Mouse (Mus musculus) urinary bladder, adult 2 months (tissue): ENCODE data around the gene Fam198b. TPM values are rescaled to one million over a fixed set of nuclear protein-coding genes. Genes with fewer than 3 reads are reported as not detected.

Experiments
- DNase-seq: peaks from one replicate; pipeline ENCODE4 v3.0.0; 2022; ENCODE audit warnings: low spot score
- polyA plus RNA-seq: library from polyadenylated mRNA; depleted of rRNA; stranded (reverse); fragments of >200 nt; gene quantifications from 2 replicates; pipeline ENCODE4 v1.2.3, GENCODE M21; 2012

Fam198b gene
- polyA plus RNA-seq, 1 experiment, result 13.7 TPM

DNA sequence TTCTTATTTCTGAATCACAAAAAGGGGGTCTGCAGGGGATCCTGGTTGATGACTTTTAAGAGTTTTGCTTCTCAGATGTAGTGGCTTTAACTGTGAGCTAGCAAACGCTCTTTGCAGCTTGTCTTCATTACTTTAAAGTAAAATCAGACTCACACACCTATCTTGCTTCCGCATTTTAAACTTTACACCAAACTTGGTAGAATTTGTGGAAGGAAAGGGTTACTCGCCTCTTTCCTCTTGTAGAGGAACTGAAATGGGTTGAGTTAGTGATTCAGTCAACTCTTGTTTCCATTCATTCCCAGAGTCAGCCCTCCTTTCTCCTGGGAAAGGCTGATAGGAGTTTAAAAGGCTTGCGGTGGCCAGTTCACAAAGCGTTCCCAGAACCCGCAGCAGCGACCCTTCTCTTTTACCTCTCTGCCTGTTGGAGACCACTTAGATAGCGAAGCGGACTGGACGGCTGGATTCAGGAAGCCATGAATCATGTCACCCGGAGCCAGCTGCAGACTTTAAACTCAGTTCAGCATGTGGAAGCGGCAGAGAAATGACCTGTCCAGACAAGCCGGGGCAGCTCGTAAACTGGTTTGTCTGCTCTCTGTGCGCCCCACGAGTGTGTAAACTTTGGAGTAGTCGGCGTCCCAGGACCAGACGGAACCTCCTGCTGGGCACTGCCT lies 1.5 kb downstream of the Fam198b start:
- DNase-seq, result peak; percentile 70

DNA sequence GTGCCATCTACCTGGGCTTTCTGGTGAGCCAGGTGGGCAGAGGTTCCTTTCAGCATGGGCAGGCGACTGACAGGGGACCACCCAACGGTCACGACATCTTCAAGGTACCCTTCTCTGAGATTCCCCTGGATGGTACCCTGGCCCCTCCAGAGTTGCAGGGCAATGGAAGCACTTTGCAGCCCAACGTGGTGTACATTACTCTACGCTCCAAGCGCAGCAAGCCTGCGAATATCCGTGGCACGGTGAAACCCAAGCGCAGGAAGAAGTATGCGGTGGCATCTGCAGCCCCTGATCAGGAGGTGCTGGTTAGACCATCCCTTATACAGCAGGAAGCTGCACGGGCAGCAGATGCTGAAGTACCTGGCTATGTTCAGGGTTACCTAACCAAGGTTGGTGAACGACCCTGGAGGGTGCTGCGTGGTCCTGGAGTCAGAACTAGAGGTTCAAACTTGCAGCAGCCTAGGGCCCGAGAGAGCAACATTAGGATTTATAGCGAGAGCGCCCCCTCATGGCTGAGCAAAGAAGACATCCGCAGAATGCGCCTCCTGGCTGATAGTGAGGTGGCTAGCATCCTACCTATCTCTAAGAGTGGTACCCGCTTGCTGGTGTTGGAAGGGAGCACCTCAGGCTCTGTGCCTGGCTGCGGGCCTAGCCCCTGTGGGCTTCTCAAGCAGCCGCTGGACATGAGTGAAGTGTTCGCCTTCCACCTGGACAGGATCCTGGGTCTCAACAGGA lies 2.2 kb downstream of the Fam198b start:
- DNase-seq, result no peak

DNA sequence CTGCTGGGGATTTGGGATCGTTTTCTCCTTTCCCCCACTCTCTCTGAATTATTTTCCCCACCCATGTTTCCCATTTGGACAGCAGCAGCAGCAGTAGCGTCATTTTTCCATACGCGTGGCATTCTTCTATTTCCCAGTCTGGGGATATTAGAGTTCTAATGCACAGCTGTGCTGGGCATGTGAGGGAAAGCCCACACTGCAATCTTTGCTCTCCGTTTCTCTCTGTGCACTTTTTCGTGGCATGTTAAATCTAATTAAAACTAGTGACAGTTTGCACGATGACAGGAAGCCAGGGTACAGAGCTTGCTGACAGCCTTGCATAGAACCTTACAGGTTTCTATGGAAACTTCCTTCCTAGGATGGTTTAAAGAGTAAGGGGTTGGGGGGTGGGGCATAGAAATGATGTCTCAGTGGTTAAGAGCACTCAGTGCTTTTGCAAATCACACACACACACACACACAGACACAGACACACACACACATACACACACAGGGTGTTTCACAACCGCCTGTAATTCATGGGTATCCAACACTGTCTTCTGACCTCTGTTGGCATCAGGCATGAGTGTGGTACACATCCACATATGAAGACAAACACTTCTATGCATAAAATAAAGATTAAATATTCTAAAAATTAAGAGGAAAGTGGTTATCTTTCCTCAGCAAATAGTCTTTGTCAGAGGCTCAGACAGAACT lies 3.0 kb downstream of the Fam198b start:
- DNase-seq, result no peak

DNA sequence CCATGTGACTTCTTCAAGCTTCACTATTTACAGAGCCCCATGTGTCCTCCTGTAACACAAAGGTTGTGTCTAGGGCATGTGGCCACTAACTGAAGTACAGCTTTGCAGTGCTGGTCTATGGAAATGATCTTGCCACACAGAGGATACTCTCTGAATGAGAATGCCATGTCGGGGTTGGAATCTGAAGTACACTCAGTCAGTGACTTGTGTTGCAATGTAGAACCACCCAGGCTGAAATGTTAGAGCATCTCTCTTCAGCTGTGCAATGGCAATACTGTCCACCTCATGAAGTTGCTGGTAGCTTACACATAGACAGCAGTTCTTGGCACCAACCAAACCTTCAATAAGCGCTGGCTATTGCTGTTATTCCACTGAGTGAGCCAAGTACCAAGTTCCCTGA lies 3.6 kb downstream of the Fam198b start:
- DNase-seq, result no peak

DNA sequence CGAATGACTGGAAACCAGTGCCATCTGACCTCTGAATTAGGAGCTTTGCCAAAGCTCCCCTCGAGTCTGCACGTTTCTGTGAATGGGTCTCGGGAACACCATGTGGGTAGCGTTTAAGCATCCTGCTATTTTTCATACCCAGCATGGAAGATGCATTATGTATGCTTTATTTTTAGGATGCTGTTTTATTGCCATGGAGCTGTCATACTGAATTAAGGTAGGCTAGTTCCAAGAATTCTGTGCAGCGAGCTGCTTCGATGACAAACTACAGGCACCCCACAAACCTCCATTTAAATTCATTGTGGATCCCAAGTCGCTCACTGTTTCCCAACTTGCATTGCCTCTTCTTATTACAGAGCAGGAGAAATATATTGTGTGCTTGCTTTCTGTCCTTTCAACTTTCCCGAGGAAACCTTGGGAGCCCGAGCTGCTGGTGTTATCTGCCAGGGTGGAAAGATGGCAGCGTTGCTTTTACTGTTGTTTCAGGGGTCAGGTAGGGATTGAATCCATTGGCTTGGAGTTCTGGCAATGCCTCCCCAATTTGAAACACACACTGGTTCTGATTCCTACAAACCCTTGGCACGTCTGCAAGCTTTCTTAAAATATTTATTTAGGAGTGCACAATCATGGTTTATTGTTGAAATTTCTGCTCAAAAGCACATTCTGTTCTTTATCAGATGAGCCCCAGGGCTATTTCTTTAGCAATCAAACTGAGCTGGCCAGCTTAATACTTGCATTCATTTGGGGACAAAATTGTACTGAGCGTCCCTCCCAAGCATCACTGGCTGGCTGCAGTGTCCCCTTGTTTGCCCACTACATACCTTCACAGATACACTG lies 13.4 kb downstream of the Fam198b start:
- no peak for DNase-seq

DNA sequence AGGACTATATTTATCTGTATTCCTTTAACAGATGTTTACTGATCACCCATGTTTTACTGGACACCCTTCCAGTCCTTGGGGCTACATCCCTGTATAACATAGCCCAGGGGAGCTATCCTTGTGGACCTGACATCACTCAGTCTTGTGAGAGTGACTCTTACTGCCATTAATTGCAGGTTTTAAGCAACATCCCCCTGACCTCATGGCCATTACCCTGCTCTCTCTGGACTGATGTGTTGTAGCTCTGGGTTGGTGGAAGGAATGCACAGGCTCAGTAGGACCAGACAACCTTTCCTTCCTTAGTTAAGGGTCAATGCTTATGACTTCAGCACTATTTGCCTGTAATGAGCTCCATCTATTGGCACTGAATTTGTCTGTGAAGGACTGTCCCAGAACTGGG lies 14.2 kb downstream of the Fam198b start:
- no peak for DNase-seq

DNA sequence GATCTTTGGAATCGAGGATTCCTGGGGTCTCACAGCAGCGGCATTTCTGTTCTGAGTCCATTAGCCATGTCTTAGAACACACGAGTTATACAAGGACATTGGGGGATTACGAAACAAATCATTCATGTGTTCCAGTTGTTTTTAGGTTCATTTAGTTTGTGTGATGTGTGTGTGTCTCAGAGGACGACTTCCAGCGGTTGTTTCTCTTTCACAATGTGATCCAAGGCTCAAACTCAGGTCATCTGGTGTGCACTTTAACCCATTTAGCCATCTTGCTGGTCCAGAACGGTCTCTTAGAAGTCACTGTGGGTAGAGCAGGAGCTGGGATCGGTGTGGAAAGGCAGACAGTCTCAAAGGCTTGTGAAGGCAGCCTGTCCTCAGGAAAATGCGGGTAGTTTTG lies 15.6 kb downstream of the Fam198b start:
- DNase-seq, result no peak

DNA sequence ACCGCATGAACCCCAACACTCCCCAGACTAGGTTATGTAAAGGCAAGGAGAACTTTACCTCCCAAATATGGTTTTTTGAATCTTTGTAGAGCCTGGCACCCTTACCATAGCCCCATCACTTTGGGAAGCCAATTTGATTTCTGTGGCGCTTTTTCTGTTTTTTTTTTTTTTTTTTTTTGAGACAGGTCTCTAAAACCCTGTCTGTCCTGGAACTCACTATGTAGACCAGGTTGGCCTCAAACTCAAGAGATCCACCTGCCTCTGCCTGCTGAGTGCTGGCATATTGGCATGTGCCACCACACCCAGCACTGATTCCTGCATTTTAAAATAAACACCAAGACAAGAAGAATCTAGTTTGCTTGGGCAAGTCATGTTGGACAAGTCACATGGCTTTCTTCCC lies 16.2 kb downstream of the Fam198b start:
- no peak for DNase-seq

DNA sequence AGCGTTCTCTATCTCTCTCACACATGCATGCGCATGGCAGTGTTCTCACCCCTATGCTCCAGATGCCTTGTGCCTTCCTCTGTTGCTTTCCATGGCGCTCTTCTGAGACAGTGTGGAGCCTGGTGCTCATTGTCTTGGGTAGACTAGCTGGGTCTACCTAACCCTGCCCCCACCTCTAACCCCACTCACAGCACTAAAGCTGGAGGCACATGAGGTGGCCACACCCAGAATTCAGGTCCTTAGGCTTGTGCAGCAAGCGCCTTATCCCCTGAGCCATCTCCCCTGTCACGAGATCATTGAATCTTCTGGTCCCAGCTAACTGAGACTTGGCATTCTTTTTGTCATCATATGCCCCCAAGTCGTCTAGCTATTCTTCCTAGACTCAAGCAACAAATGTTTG lies 17.0 kb downstream of the Fam198b start:
- no peak for DNase-seq

DNA sequence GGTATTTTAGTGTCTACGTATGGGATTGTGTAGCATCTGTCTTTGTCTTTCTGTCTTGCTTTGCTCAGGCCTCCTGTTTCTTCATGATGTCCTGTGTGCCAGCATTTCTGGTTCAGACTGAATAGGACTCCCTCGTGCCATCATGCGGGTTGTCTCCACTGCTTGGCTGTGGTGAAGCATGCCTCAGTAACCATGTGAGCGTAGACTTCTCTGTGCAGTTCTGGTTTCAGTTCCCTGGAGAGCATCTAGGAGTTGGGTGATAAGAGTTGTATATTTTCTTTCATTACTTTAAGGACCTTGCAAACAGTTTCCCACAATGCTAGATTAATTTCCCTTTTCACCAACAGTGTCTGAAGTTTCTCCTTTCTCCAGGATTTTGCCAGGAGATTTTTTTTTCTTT lies 17.4 kb downstream of the Fam198b start:
- DNase-seq, result no peak

DNA sequence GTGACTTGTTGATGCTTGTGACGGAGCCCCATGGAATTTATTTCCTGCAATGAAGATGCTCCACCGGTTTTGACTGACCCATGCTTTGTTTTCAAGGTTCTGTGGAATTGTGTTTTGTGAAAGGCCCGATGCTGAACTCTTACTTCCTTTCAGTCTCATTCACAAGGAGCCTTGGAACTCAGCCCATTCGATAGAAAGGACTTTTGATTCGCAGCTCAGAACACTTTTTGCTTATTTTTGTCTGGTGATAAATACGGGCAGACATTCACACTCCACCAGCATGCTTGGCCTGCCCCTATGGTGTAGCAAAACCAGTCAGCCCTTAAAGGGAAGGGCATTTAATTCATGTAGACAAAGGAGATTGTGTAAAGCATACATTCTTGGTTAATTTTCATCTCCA lies 19.5 kb downstream of the Fam198b start:
- no peak for DNase-seq

DNA sequence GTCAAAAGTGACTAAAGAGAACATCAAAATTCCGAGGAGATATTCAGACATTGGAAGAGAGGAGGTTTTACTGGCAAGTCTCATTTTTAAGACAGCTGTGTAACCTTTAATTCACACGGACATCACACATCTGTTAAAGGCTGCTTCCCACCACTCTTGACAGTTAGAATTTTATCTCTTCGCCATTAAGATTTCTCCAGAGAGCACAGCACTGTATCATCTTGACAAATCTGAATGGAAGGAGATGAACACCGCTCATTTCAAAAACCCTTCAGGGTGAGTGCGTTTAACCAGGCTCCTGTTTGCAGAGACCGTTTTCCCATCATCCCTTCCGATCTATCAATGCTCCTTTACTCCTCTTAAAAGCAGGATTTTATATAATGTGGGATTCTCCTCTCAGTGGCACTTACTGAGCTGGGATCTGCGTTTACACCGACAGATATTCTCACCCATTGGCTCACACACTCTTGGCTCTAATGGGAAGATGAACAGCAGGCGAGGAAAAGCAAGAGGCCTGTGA lies 20.0 kb downstream of the Fam198b start:
- no peak for DNase-seq

DNA sequence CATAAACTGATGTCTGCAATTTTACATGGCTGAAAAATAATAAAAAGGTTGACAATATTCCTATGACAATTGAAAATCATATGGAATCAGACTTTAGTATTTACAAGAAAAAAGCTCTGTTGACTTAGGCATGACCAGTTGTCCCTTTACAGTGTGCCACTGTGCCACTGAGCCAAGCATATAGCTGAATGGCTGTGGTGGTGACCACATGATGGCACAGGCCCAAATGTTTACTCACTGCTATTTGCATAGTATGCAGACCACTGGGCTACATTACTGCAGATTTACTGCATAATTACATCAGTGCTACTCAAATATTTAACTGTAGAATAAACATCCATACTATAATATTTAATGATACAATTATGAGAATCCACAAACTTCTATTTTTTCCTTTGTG lies 21.1 kb downstream of the Fam198b start:
- no peak for DNase-seq

DNA sequence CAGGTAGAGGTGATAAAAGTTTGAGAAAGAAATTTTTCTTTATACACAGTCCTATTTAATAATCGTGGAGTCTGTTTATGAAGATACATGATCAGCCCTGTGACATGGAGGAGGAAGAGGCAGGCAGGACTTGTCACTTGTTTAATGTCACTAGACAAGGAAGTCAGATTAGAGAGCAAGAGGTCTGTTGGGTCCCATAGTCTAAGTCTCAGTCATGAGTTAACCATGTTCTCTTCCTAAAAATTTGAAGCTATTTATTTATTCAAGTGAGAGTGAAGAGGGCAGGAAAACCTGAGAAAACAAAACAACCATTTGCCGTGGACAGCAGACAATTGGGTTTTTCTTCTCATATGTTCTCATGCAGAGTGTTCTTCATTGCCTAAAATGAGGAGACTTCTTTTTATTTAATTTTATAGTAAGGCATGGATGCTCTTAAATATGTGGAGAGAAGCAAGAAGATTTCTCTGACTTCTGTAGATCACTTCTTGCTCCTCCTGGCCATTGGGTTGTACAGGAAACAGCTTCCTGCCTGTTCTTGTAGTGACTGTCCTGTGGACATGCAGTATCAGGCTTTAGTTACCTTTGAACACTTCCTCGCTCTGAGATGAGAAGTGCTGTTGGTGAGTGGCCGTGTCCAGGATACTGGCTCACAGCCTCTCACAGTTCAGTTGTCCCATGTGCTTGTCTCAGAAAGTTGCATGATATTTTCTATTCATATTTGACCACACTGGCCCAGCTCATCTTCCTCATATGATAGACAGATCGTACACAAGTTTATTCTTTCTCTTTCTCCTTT lies 22.1 kb downstream of the Fam198b start:
- DNase-seq, result no peak

DNA sequence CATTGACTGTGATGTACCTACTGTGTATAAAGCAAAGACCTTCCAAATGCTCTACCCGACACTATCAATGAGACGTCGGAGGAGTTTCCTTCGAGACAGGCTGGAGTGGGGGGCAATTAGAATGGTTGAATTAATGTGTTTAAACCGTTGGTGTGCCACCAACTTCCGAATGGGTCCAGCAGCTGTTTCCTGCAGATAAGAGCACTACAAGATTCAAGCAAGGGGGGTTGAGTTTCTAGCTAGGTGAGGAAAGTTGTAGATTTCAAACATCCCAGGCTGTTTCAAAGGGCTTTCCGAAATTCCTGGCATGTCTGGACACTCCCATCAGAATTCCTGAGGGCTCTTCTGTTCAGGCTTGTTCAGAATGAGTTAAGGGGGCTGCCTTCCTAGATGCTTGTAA lies 22.9 kb downstream of the Fam198b start:
- DNase-seq, result no peak

DNA sequence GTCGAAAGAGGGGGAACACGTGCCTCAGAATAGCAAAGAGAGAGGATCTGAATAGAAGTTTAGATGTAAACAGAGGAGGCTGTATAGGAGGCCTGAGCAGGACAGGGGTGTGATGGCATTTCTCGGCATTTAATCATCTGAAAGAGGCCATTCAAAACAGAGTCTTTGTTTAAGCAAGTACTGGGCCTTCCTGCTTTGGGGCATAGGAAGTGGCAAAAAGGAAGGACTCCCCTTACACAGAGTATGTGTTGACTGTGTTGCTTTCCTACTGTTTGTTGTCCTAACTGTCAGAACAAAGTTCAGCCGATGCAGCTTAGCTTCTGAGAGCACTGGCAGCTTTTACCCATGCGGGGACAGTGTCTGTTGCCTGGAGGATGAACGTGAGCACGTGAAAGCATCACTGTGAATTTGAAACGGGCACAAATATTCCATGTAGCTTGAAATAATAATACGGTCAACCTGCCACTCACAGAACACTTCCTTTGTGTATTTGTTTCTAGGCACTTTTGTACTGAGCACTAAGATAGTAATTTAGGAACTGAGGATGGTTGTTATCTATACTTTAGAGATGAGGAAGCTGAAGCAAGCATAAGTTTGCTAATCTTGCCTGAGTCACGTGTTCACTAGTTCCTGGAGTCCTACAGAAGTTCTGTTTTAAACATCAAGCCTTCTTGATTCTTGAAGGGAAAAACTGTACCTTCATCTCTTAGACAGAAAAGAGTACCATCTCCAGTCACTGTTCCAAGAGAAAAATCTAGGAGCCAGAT lies 26.2 kb downstream of the Fam198b start:
- no peak for DNase-seq

DNA sequence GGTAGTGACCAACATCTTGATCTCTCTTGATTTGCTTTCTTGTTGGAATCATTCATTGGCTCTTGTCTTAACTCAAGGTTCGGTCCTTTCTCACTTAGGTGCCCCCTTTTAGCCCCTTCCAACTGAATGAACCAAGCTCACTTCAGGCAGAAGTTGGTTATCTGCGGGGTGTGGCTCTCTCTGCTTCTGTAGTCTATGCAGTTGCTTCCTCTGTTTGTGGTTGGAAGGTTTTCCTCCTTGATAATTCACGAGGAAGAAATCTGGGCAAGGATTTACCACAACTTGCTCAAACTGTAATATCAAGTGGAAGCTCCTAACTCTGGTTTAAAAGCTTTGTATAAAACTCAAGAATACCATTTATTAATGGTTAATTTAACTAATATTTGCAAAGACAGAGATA lies 26.8 kb downstream of the Fam198b start:
- DNase-seq, result no peak

DNA sequence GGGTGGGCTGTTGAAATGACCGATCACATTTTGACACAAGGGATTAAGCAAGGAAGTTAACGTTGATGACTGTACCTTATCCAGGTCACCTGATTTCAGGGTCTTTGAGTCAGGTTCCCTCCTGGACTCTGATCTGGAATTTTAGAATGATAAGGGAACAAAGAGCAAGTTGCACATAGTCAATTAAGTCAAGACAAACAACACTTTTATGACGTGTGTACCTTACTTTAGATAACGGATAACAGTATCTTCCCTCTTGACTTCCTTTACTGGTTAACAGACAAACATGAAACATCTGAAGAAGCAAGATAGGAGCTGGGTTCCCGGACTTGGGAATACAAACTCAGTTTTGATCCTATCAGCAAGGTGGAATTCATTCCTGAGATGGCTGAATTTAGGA lies 29.7 kb downstream of the Fam198b start:
- DNase-seq, result no peak

DNA sequence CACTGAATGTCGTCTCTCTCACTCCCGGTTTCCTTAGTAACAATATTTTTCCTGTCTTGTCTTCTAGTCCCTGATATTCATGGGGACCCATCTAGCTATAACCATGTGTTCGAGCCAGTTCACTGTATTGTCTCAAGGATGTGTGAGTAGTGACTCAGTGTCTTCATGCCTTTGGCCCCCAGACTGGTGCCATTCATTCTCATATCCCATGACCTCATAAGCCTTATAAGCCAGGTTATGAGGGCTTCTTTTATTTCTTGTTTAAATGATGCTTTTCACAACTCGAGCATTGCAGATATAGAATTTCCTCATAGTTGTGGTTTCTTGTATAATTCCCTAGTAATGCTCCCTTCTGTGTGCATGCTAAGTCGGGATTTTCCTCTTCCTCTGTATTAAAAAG lies 31.9 kb downstream of the Fam198b start:
- no peak for DNase-seq

DNA sequence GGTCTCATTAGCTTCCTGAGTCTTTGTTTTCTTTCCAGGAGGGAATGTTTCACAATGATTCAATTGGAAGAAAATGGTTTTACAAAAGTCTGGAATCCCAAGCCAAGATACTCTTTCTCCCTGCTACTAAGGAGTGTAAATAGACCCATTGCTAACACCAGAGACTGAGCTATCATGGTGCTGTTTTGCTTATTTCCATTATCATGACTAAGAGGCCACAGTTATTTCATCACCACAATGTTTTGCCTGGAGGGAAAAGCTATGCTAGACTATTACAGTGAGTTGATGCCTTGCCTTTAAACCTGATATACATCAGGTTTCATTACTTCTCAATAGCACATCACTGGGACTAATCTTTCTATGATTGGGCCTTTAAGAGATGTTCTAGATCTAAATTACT lies 34.4 kb downstream of the Fam198b start:
- no peak for DNase-seq
